Mouse (Mus musculus) CH12.LX (cell line): ENCODE measurements around the gene Il10ra.

Source experiments
- CTCF ChIP-seq, 2 experiments: IDR thresholded peaks in 1 of 2; conservative IDR thresholded peaks in 1 of 2; 2 replicates each; pipeline ENCODE4 v1.5.1; 2011 to 2012; ENCODE audit warnings: low read depth in 2 of 2, low read length in 2 of 2, improper control_type of control experiment in 1 of 2, inconsistent platforms in 1 of 2, mild to moderate bottlenecking in 1 of 2, moderate library complexity in 1 of 2
- ELF1 ChIP-seq: IDR thresholded peaks from 2 replicates; pipeline ENCODE4 v1.6.1; 2014; ENCODE audit warnings: low read depth, mild to moderate bottlenecking, inconsistent platforms, low read length, improper control_type of control experiment
- EP300 ChIP-seq: IDR thresholded peaks from 2 replicates; pipeline ENCODE4 v1.6.1; 2011; ENCODE audit warnings: low read length, improper control_type of control experiment
- IRF4 ChIP-seq: IDR thresholded peaks from 2 replicates; pipeline ENCODE4 v1.6.1; 2014; ENCODE audit warnings: low read depth, mild to moderate bottlenecking, inconsistent platforms, low read length, improper control_type of control experiment
- JUND ChIP-seq: conservative IDR thresholded peaks from 2 replicates; pipeline ENCODE4 v1.6.1; 2011; ENCODE audit warnings: low read depth, low read length, improper control_type of control experiment
- MAFK ChIP-seq: IDR thresholded peaks from 2 replicates; pipeline ENCODE4 v1.6.1; 2011; ENCODE audit warnings: low read length, improper control_type of control experiment; ENCODE audit not compliant: insufficient replicate concordance
- POLR2A ChIP-seq: IDR thresholded peaks from 2 replicates; pipeline ENCODE4 v1.6.1; 2011; ENCODE audit warnings: low read depth, mild to moderate bottlenecking, improper control_type of control experiment, low read length
- POLR2AphosphoS2 ChIP-seq: IDR thresholded peaks from 2 replicates; pipeline ENCODE4 v1.6.1; 2011; ENCODE audit warnings: low read depth, low read length, improper control_type of control experiment
- RCOR1 ChIP-seq: conservative IDR thresholded peaks from 2 replicates; pipeline ENCODE4 v1.6.1; 2012; ENCODE audit warnings: low read depth, mild to moderate bottlenecking, inconsistent platforms, low read length, improper control_type of control experiment
- USF1 ChIP-seq: IDR thresholded peaks from 2 replicates; pipeline ENCODE4 v1.6.1; 2014; ENCODE audit warnings: low read depth, mild to moderate bottlenecking, inconsistent platforms, low read length, improper control_type of control experiment
- ZMIZ1 ChIP-seq: IDR thresholded peaks from 2 replicates; pipeline ENCODE4 v1.6.1; 2012; ENCODE audit warnings: low read depth, mild to moderate bottlenecking, inconsistent platforms, low read length, improper control_type of control experiment
- ZNF384 ChIP-seq: IDR thresholded peaks from 2 replicates; pipeline ENCODE4 v1.6.1; 2012; ENCODE audit warnings: low read depth, low read length, improper control_type of control experiment, inconsistent platforms

DNA sequence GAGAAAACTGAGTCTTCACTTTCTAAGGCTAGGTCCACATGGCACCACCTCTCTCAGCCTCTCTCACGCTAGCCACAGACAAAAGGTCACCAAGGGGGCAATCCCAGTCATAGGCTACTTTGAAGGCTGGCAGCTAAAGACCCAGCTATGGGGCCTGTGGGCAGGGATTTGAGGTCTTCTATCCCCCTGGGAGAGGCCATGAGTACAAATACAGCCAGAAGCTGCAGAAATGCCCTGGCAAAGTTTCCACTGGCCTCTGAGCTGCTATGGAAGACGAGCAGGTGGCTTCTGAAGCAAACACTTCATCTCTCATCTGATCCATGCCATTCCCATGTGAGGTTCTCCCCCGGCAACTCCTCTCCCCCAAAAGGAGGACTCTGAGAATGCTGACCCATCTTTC lies 11.1 kb upstream of the Il10ra start:
- TF ChIP-seq ZNF384 (no peak), CTCF (conservative IDR thresholded peaks at IDR 0.05 in 1 of 2, IDR thresholded peaks at IDR 0.05 in 1 of 2; ENCODE audit: low read depth in 2 of 2, low read length in 2 of 2) (no peak), EP300 (peak; percentile 42; the same call in 1 of the 2 replicates), MAFK (no peak), POLR2AphosphoS2 (no peak), ELF1 (no peak), ZMIZ1 (no peak), IRF4 (no peak), RCOR1 (no peak), JUND (no peak), POLR2A (no peak), USF1 (no peak)
